In the genomic region with DNA sequence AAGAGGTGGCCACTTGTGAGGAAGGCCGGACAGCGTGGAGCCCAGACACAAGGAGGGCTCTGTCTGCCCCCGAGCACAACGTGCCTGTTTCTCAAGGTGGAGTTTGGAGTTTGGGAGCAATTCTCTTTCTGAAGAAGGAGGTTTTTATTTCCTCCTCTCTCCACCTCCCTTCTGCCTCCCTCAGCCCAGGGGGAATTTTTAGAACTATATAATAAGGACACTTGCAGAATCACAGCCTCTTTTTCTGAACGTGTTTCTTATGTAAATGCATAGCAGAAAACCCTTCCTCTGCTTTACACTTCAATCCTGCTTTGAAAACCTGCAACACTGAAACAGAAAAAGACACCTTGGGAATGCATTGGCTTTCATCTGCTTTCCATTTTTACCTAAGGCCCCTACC, we compare ENCODE assay signal across 21 mouse cellular contexts. TPM values are rescaled to one million over a fixed set of nuclear protein-coding genes. Genes with fewer than 3 reads are reported as not detected.
DNase-seq lines count a peak whose midpoint lies in the region; ATAC-seq and TF ChIP-seq lines count a peak whose summit lies in the region.
"Had no signal": no experiment of that assay in that cellular context is flagged by ENCODE, and none has a peak within 500 bp of the region (broad histone marks: within the 10 kb centered on the region; RNA-seq: fewer than 3 reads in every experiment).

No protein-coding gene starts in this region.

- DNase-seq in left cerebral cortex, adult 2 months (ENCODE audit: extremely low spot score in 1 of 2, low spot score in 2 of 2): no peak
- DNase-seq in left cerebral cortex, postnatal 14 days (ENCODE audit: low spot score in 2 of 2): no peak
- no peak for DNase-seq in midbrain, embryonic 11.5 days (ENCODE audit: low spot score, missing footprints)
- no peak for DNase-seq in urinary bladder, postnatal 25 days (ENCODE audit: low spot score)
- DNase-seq: adrenal gland, adult 8-10 months; adrenal gland, postnatal 36 days; cerebellum, adult 11-12 months; cerebellum, adult 9-10 months; cerebellum, postnatal 25 days; gastrocnemius, postnatal 10 days; heart, postnatal 10 days; heart, postnatal 4 days had no signal

- no peak overlapping the region for H3K4me2 ChIP-seq in midbrain, embryonic 15.5 days
- H3K4me2 ChIP-seq in midbrain, embryonic 11.5 days: no peak overlapping the region
- H3K4me2 ChIP-seq: embryonic facial prominence, embryonic 13.5 days; forebrain, embryonic 12.5 days; hindbrain, embryonic 12.5 days had no signal

- intact Hi-C loops in left cerebral cortex, adult 2 months (cut with DNase I): loop anchor here (1.0 to 2.0 kb wide), 2 partner anchors 53 to 191 kb away; no protein-coding TSS in a partner anchor
- intact Hi-C loops in left cerebral cortex, postnatal 14 days (cut with DNase I): no loop called here

- 60% methylated on average over 5 of the region's 5 CpGs for WGBS in midbrain, embryonic 15.5 days
- WGBS in midbrain, embryonic 11.5 days: 84% methylated on average over 5 of the region's 5 CpGs

- no peaks in the 10 kb centered on the region for H3K9me3 ChIP-seq in midbrain, embryonic 15.5 days
- no peaks in the 10 kb centered on the region for H3K9me3 ChIP-seq in midbrain, embryonic 11.5 days (ENCODE audit: control insufficient read depth, low read length)
- H3K9me3 ChIP-seq: embryonic facial prominence, embryonic 13.5 days; forebrain, embryonic 12.5 days; heart, embryonic 10.5 days; hindbrain, embryonic 12.5 days had no signal

- TF ChIP-seq CTCF in left cerebral cortex, adult 2 months (IDR thresholded peaks at IDR 0.05): no peak
- no peak for TF ChIP-seq CTCF in cortical plate, adult 2 months (IDR thresholded peaks at IDR 0.05; ENCODE audit: extremely low read depth, insufficient read depth, low read length)

- peaks cover 32% of the 10 kb centered on the region for H3K4me1 ChIP-seq in midbrain, embryonic 15.5 days
- peaks cover 7% of the 10 kb centered on the region; the same call in 1 of the 2 replicates for H3K4me1 ChIP-seq in midbrain, embryonic 11.5 days (ENCODE audit: control insufficient read depth, insufficient read depth, low read length)
- H3K4me1 ChIP-seq in cortical plate, adult 2 months (ENCODE audit: control insufficient read depth, insufficient read depth, low read length): peaks cover 6% of the 10 kb centered on the region

- H3K9ac ChIP-seq in midbrain, embryonic 15.5 days: no peak overlapping the region
- no peak overlapping the region for H3K9ac ChIP-seq in midbrain, embryonic 11.5 days (ENCODE audit: low read length)
- H3K9ac ChIP-seq: embryonic facial prominence, embryonic 13.5 days; forebrain, embryonic 12.5 days; hindbrain, embryonic 12.5 days had no signal

- no peak for ATAC-seq in midbrain, embryonic 15.5 days (replicated peaks)
- no peak for ATAC-seq in midbrain, embryonic 11.5 days (ENCODE audit: low FRiP score)
- ATAC-seq: forebrain, embryonic 16.5 days; hindbrain, embryonic 16.5 days; inflammation-experienced regulatory T-cells, adult 6 months had no signal

- H3K27ac ChIP-seq in left cerebral cortex, adult 2 months: peak overlapping the region; percentile 89
- peak overlapping the region; percentile 40; the same call in 1 of the 2 replicates for H3K27ac ChIP-seq in midbrain, embryonic 15.5 days
- no peak overlapping the region for H3K27ac ChIP-seq in midbrain, embryonic 11.5 days (ENCODE audit: low read depth, low read length)
- H3K27ac ChIP-seq in cortical plate, adult 2 months (ENCODE audit: insufficient read depth, low read length): peak overlapping the region; percentile 6; the same call in 1 of the 2 replicates
- H3K27ac ChIP-seq: embryonic facial prominence, embryonic 13.5 days; forebrain, embryonic 12.5 days had no signal

- H3K36me3 ChIP-seq in midbrain, embryonic 15.5 days (replicated peaks): no peaks in the 10 kb centered on the region
- no peaks in the 10 kb centered on the region for H3K36me3 ChIP-seq in midbrain, embryonic 11.5 days (ENCODE audit: control insufficient read depth, insufficient read depth, low read length)
- H3K36me3 ChIP-seq: embryonic facial prominence, embryonic 13.5 days; forebrain, embryonic 12.5 days; heart, embryonic 10.5 days; hindbrain, embryonic 12.5 days had no signal

- no peak overlapping the region for H3K4me3 ChIP-seq in left cerebral cortex, adult 2 months
- no peak overlapping the region for H3K4me3 ChIP-seq in midbrain, embryonic 15.5 days
- H3K4me3 ChIP-seq in midbrain, embryonic 11.5 days (ENCODE audit: low read depth, low read length): no peak overlapping the region
- no peak overlapping the region for H3K4me3 ChIP-seq in cortical plate, adult 2 months (ENCODE audit: insufficient read depth, low read length)
- H3K4me3 ChIP-seq: embryonic facial prominence, embryonic 13.5 days; forebrain, embryonic 12.5 days; heart, embryonic 10.5 days; hindbrain, embryonic 12.5 days had no signal

- H3K27me3 ChIP-seq in midbrain, embryonic 15.5 days (replicated peaks): no peaks in the 10 kb centered on the region
- no peaks in the 10 kb centered on the region for H3K27me3 ChIP-seq in midbrain, embryonic 11.5 days (ENCODE audit: control insufficient read depth, insufficient read depth, low read length)

- no peak for TF ChIP-seq POLR2A in cortical plate, adult 2 months (IDR thresholded peaks at IDR 0.05; ENCODE audit: extremely low read depth, insufficient read depth, low read length)

RNA-seq across cellular contexts. Expression of gene Mab21l3, which starts 54.7 kb away (rescaled TPM):
- under 1 TPM; 0.12 to 0.32 TPM for total RNA-seq in left cerebral cortex, adult 2 months (2021)
- total RNA-seq in left cerebral cortex, postnatal 14 days (2021): under 1 TPM in 1 of 2 experiments, not detected in 1; 0.20 TPM
- polyA plus RNA-seq in midbrain, embryonic 15.5 days (2015; fragmentation: Nextera tagmentation; extraction: Ambion mirVana): 0.14 and 0.21 TPM in 2 replicates
- polyA plus RNA-seq in midbrain, embryonic 11.5 days (2014; fragmentation: Nextera tagmentation; extraction: Ambion mirVana): 0.34 and 0.55 TPM in 2 replicates
- polyA plus RNA-seq in cortical plate, adult 2 months (2012; rRNA removed): 0.15 and 0.17 TPM in 2 replicates
